In the genomic region with DNA sequence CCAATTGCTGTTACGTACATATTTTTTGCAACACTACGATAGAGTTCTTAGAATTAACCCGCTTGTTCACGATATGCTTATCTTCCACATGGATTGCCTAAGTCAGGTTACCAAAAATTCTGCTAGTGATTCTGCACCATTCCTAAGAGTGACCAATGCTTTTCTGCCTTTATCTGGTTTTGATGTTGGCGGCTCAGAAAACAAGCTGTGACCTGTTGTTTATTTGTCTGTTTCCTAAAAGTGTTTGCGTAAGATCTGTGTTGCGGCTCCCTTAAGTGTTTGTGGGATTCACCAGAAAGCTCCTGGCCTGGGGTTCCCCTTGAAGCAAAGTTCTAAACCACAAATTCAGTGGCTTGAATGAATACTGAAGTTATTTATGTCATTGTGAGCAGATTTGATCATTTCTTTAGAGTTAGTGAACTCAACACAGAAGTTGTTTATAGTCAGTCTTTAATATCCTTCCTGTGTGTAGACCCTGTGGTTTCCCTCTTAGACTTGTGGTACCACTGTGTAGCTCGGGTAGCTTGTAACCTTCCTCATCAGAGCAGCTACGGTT, we compare ENCODE assay signal across 12 mouse cellular contexts.
DNase-seq lines count a peak whose midpoint lies in the region; ATAC-seq and TF ChIP-seq lines count a peak whose summit lies in the region.
"Had no signal": no experiment of that assay in that cellular context is flagged by ENCODE, and none has a peak within 500 bp of the region (broad histone marks: within the 10 kb centered on the region; RNA-seq: fewer than 3 reads in every experiment).

No protein-coding gene starts in this region.

- peaks cover 5% of the 10 kb centered on the region for H3K4me1 ChIP-seq in spleen, adult 2 months (ENCODE audit: control insufficient read depth, insufficient read depth, insufficient read length)
- H3K4me1 ChIP-seq in embryonic facial prominence, embryonic 10.5 days = no peaks in the 10 kb centered on the region
- H3K4me1 ChIP-seq: neural tube, embryonic 12.5 days had no signal

- peak in 1 of 2 experiments; percentile 38 for DNase-seq in spleen, adult 2 months (ENCODE audit: low read depth in 1 of 2, low spot score in 2 of 2)
- DNase-seq in spleen, postnatal 14 days (ENCODE audit: low spot score in 2 of 2) = no peak
- DNase-seq in T-cell, adult 2 months (ENCODE audit: low spot score) = peak; percentile 78
- DNase-seq in naive thymus-derived CD4-positive, alpha-beta T cell, adult 2 months (ENCODE audit: low read depth) = peak; percentile 74
- DNase-seq in neural tube, embryonic 10.5 days (ENCODE audit: extremely low spot score, low spot score) = no peak
- no peak for DNase-seq in embryonic facial prominence, embryonic 10.5 days (ENCODE audit: low spot score)
- no peak for DNase-seq in lung, postnatal 14 days
- DNase-seq: cerebellum, adult 2 months; kidney, adult 18-20 months; lung, postnatal 10 days had no signal

- TF ChIP-seq CTCF in spleen, adult 2 months (IDR thresholded peaks at IDR 0.05; ENCODE audit: extremely low read depth, insufficient read depth, insufficient read length, insufficient replicate concordance) = no peak

- H3K9me3 ChIP-seq in embryonic facial prominence, embryonic 10.5 days = no peaks in the 10 kb centered on the region
- H3K9me3 ChIP-seq: neural tube, embryonic 12.5 days had no signal

- H3K36me3 ChIP-seq in spleen, adult 2 months (ENCODE audit: control insufficient read depth, insufficient read depth, low read length) = no peaks in the 10 kb centered on the region
- no peaks in the 10 kb centered on the region for H3K36me3 ChIP-seq in embryonic facial prominence, embryonic 10.5 days (replicated peaks)
- H3K36me3 ChIP-seq: neural tube, embryonic 12.5 days had no signal

- H3K4me3 ChIP-seq in spleen, adult 2 months (ENCODE audit: extremely low read depth, insufficient read depth, insufficient read length) = peak overlapping the region; percentile 37; the same call in 1 of the 2 replicates
- H3K4me3 ChIP-seq in embryonic facial prominence, embryonic 10.5 days = no peak overlapping the region
- H3K4me3 ChIP-seq: neural tube, embryonic 12.5 days had no signal

- ATAC-seq in hematopoietic stem cell, adult 5-6 weeks (replicated peaks in 1 of 2; ENCODE audit: insufficient read depth in 1 of 2, low FRiP score in 2 of 2, low TSS enrichment in 1 of 2, low read depth in 1 of 2, poor library complexity in 2 of 2, severe bottlenecking in 2 of 2) = peak; percentile 80 to 81

- H3K27me3 ChIP-seq in spleen, adult 2 months (ENCODE audit: control insufficient read depth, insufficient read depth, low read length) = no peaks in the 10 kb centered on the region
- H3K27me3 ChIP-seq in embryonic facial prominence, embryonic 10.5 days (replicated peaks; ENCODE audit: low read depth, poor library complexity, severe bottlenecking) = no peaks in the 10 kb centered on the region
- H3K27me3 ChIP-seq: neural tube, embryonic 12.5 days had no signal

- 6% methylated on average over 9 of the region's 9 CpGs for WGBS in spleen, adult 2 months
- 89% methylated on average over 9 of the region's 9 CpGs for WGBS in embryonic facial prominence, embryonic 10.5 days

- peak overlapping the region; percentile 67; the same call in 1 of the 2 replicates for H3K27ac ChIP-seq in spleen, adult 2 months (ENCODE audit: insufficient read depth, low read length)
- H3K27ac ChIP-seq in embryonic facial prominence, embryonic 10.5 days (replicated peaks) = no peak overlapping the region
- H3K27ac ChIP-seq: neural tube, embryonic 12.5 days had no signal

- no peak for TF ChIP-seq POLR2A in spleen, adult 2 months (IDR thresholded peaks at IDR 0.05; ENCODE audit: low read depth, low read length)

Comparison
In these comparisons a context has a peak if more than half of its experiments do, and no peak if none do; other contexts are left out.
1. DNase-seq: peak in T-cell, adult 2 months (single experiment) and naive thymus-derived CD4-positive, alpha-beta T cell, adult 2 months (single experiment); none in spleen, postnatal 14 days (0 of 2), neural tube, embryonic 10.5 days (single experiment), embryonic facial prominence, embryonic 10.5 days (single experiment) and lung, postnatal 14 days (single experiment).